13 mouse cellular contexts compared by ENCODE assay signal in genomic region chr5:34177091-34177490, GRCm38 (mm10). TPM values are rescaled to one million over a fixed set of nuclear protein-coding genes. Genes with fewer than 3 reads are reported as not detected.
DNase-seq lines count a peak whose midpoint lies in the region; ATAC-seq lines count a peak whose summit lies in the region.
"Had no signal": no experiment of that assay in that cellular context is flagged by ENCODE, and none has a peak within 500 bp of the region (broad histone marks: within the 10 kb centered on the region; RNA-seq: fewer than 3 reads in every experiment).

No protein-coding gene starts in this region.

- peaks cover 76% of the 10 kb centered on the region for H3K36me3 ChIP-seq in kidney, embryonic 14.5 days (ENCODE audit: control insufficient read depth, insufficient read depth, low read length)

- H3K9me3 ChIP-seq in kidney, embryonic 14.5 days (ENCODE audit: control insufficient read depth, low read length), result no peaks in the 10 kb centered on the region
- H3K9me3 ChIP-seq: embryonic facial prominence, embryonic 15.5 days; forebrain, embryonic 13.5 days; heart, embryonic 10.5 days had no signal

- H3K9ac ChIP-seq in kidney, embryonic 14.5 days (ENCODE audit: low read depth, low read length), result no peak overlapping the region
- H3K9ac ChIP-seq: embryonic facial prominence, embryonic 15.5 days; forebrain, embryonic 13.5 days; lung, embryonic 14.5 days had no signal

- no peaks in the 10 kb centered on the region for H3K27me3 ChIP-seq in kidney, embryonic 14.5 days (ENCODE audit: control insufficient read depth, insufficient read depth, low read length)
- H3K27me3 ChIP-seq: embryonic facial prominence, embryonic 15.5 days; forebrain, embryonic 13.5 days had no signal

- WGBS in kidney, embryonic 14.5 days, result 94% methylated on average over 2 of the region's 2 CpGs

- H3K4me1 ChIP-seq in kidney, embryonic 14.5 days (ENCODE audit: control insufficient read depth, insufficient read depth, low read length), result no peaks in the 10 kb centered on the region
- H3K4me1 ChIP-seq: forebrain, embryonic 13.5 days; heart, embryonic 10.5 days had no signal

- no peak overlapping the region for H3K4me3 ChIP-seq in kidney, embryonic 14.5 days (ENCODE audit: low read length)
- H3K4me3 ChIP-seq: embryonic facial prominence, embryonic 15.5 days; forebrain, embryonic 13.5 days; heart, embryonic 10.5 days; myocyte had no signal

- H3K27ac ChIP-seq in kidney, embryonic 14.5 days (ENCODE audit: low read depth, low read length), result no peak overlapping the region
- H3K27ac ChIP-seq: embryonic facial prominence, embryonic 15.5 days; forebrain, embryonic 13.5 days; heart, embryonic 10.5 days had no signal

- DNase-seq in layer of hippocampus, adult 11-12 months (ENCODE audit: low spot score), result peak; percentile 15
- no peak for DNase-seq in layer of hippocampus, adult 9-10 months (ENCODE audit: low spot score)
- peak; percentile 18 for DNase-seq in urinary bladder, adult 2 months (ENCODE audit: low spot score)
- no peak for DNase-seq in urinary bladder, postnatal 36 days (ENCODE audit: low spot score in 2 of 2)
- peak; percentile 65 for DNase-seq in cerebellum, adult 8-10 months
- peak; percentile 3 for DNase-seq in testis, postnatal 14 days (ENCODE audit: low spot score)
- DNase-seq: heart, postnatal 4 days; lung, embryonic 14.5 days had no signal

- no peak overlapping the region for H3K4me2 ChIP-seq in kidney, embryonic 14.5 days (replicated peaks; ENCODE audit: low read depth, low read length)
- H3K4me2 ChIP-seq: embryonic facial prominence, embryonic 15.5 days; forebrain, embryonic 13.5 days; lung, embryonic 14.5 days had no signal

- ATAC-seq in kidney, embryonic 14.5 days (ENCODE audit: low FRiP score, low TSS enrichment), result no peak
- ATAC-seq: forebrain, embryonic 13.5 days had no signal

RNA-seq across cellular contexts. Expression of gene Haus3, which starts 7.8 kb away (rescaled TPM):
- polyA plus RNA-seq in urinary bladder, adult 2 months (2012; rRNA removed), result 5.3 and 6.1 TPM in 2 replicates
- 45.1 and 46.1 TPM in 2 replicates for polyA plus RNA-seq in kidney, embryonic 14.5 days (2014; fragmentation: Nextera tagmentation; extraction: Ambion mirVana)

RNA-seq across cellular contexts. Expression of gene Poln, which starts 7.8 kb away (rescaled TPM):
- 0.19 and 0.46 TPM in 2 replicates for polyA plus RNA-seq in urinary bladder, adult 2 months (2012; rRNA removed)
- 0.61 and 1.1 TPM in 2 replicates for polyA plus RNA-seq in kidney, embryonic 14.5 days (2014; fragmentation: Nextera tagmentation; extraction: Ambion mirVana)

RNA-seq across cellular contexts. Expression of gene Mxd4, which starts 10.4 kb away (rescaled TPM):
- polyA plus RNA-seq in urinary bladder, adult 2 months (2012; rRNA removed), result 78.7 and 85.4 TPM in 2 replicates
- polyA plus RNA-seq in kidney, embryonic 14.5 days (2014; fragmentation: Nextera tagmentation; extraction: Ambion mirVana), result 46.1 and 53.0 TPM in 2 replicates

Comparison
In these comparisons a context has a peak if more than half of its experiments do, and no peak if none do; other contexts are left out.
1. DNase-seq: peak in layer of hippocampus, adult 11-12 months (single experiment), urinary bladder, adult 2 months (single experiment), cerebellum, adult 8-10 months (single experiment) and testis, postnatal 14 days (single experiment); none in layer of hippocampus, adult 9-10 months (single experiment) and urinary bladder, postnatal 36 days (0 of 2).